Mouse (Mus musculus) heart, embryonic 13.5 days (tissue): ENCODE measurements around the gene Podxl. TPM values are rescaled to one million over a fixed set of nuclear protein-coding genes. Genes with fewer than 3 reads are reported as not detected.

Experiments
- ATAC-seq: fragments of 200-750 bp; cut with Nextera tagmentation; 2 replicates; pipeline ENCODE4 v1.8.0; 2017; ENCODE audit warnings: moderate TSS enrichment; ENCODE audit not compliant: insufficient number of reproducible peaks, low FRiP score, low TSS enrichment; ENCODE audit errors: extremely low read depth
- H3K27ac ChIP-seq: fragments of 300-500 bp; sonication (generic); replicated peaks from 2 replicates; pipeline ENCODE4 v1.5.1; 2015; ENCODE audit warnings: moderate library complexity, mild to moderate bottlenecking, inconsistent platforms
- H3K27me3 ChIP-seq: fragments of 300-500 bp; sonication (generic); replicated peaks from 2 replicates; pipeline ENCODE4 v1.6.1; 2015; ENCODE audit warnings: mild to moderate bottlenecking, inconsistent platforms
- H3K36me3 ChIP-seq: fragments of 300-500 bp; sonication (generic); 2 replicates; pipeline ENCODE4 v1.6.1; 2015; ENCODE audit warnings: mild to moderate bottlenecking, inconsistent platforms
- H3K4me1 ChIP-seq: fragments of 300-500 bp; sonication (generic); 2 replicates; pipeline ENCODE4 v1.6.1; 2015; ENCODE audit warnings: inconsistent platforms
- H3K4me2 ChIP-seq: fragments of 300-500 bp; sonication (generic); 2 replicates; pipeline ENCODE4 v1.6.1; 2015; ENCODE audit warnings: inconsistent platforms, mild to moderate bottlenecking, moderate library complexity
- H3K4me3 ChIP-seq: fragments of 300-500 bp; sonication (generic); 2 replicates; pipeline ENCODE4 v1.5.1; 2015; ENCODE audit warnings: moderate library complexity, mild to moderate bottlenecking, inconsistent platforms
- H3K9ac ChIP-seq: fragments of 300-500 bp; sonication (generic); 2 replicates; pipeline ENCODE4 v1.6.1; 2015; ENCODE audit warnings: inconsistent platforms, mild to moderate bottlenecking, moderate library complexity
- H3K9me3 ChIP-seq: fragments of 300-500 bp; sonication (generic); 2 replicates; pipeline ENCODE4 v1.6.1; 2016; ENCODE audit warnings: inconsistent platforms
- WGBS: fragments of 180-500 bp; shearing (Covaris S2); methylation state at CpG from one replicate; pipeline ENCODE4 v1.1.7; 2015; ENCODE audit warnings: mixed read lengths; 5-methylcytosine and 5-hydroxymethylcytosine counted together
- polyA plus RNA-seq: library from polyadenylated mRNA; unstranded; fragments of >200 nt; fragmentation: Nextera tagmentation; extraction: Ambion mirVana; gene quantifications from 2 replicates; pipeline ENCODE4 v1.2.1, GENCODE M21; 2015

Gene Podxl
- polyA plus RNA-seq, 1 experiment from 2014 or later: 22.2 TPM

DNA sequence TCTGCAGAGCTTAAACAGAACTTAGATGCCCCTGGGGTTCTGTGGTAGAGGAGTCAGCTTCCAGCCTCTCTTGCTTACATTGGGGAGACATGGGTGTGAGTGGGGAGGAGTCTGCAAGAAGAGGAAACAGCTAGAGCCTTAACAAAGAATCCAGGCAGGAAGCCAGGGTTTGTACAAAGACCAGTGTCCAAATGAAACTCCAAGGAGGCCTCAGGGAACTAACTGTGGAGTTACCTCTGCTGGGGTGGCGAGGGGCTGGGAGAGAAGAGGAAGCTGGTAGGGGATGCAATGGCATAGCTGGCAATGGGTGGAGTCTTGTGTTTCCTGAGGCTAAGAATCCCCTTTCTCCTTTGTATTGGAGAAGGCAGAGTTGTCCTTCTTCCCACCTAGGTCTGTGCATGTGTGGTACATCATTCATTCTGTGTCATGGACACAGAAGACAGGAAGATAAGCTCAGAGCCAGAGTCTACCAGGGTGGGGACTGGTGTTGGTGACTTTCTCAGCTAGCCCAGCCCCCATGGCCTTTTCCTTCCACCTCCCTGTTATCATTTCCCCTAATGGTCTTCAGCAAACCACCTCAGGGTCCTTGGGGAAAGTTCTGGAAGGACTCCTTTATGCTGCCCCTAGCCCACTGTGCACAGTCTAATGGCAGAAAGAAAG lies 28.9 kb upstream of the Podxl start:
- no peaks in the 10 kb centered on the region for H3K9me3 ChIP-seq
- H3K36me3 ChIP-seq: no peaks in the 10 kb centered on the region
- no peak overlapping the region for H3K9ac ChIP-seq
- no peaks in the 10 kb centered on the region for H3K27me3 ChIP-seq
- H3K27ac ChIP-seq: peak overlapping the region; percentile 68
- H3K4me2 ChIP-seq: no peak overlapping the region
- 39% methylated on average over 1 of the region's 1 CpGs for WGBS
- H3K4me1 ChIP-seq: peaks cover 48% of the 10 kb centered on the region
- ATAC-seq: no peak
- no peak overlapping the region for H3K4me3 ChIP-seq

DNA sequence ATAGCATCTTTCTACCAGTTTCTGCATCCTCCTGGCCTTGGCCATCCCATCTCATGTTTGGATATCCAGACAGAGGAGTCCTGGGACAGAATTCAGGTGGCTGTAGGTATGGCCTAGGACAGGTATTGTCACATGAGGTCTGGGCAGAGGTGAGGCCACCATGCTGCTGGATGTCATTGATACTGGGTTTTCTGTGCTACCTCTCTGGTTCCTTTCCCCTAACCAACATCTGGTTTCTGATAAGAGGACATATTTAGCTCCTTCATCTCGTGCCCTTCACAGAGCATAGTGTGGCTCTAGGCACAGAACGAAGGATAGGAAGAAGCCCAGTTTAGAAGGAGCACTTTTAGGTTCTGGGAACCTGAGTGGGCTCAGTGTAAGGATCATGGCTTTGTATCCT lies 28.3 kb upstream of the Podxl start:
- no peak for ATAC-seq
- Histone ChIP-seq H3K9me3 (no peaks in the 10 kb centered on the region), H3K4me3 (no peak overlapping the region), H3K27me3 (no peaks in the 10 kb centered on the region), H3K36me3 (no peaks in the 10 kb centered on the region), H3K4me2 (no peak overlapping the region), H3K27ac (peak overlapping the region; percentile 68), H3K4me1 (peaks cover 48% of the 10 kb centered on the region), H3K9ac (no peak overlapping the region)
- WGBS: 18% methylated on average over 2 of the region's 2 CpGs

DNA sequence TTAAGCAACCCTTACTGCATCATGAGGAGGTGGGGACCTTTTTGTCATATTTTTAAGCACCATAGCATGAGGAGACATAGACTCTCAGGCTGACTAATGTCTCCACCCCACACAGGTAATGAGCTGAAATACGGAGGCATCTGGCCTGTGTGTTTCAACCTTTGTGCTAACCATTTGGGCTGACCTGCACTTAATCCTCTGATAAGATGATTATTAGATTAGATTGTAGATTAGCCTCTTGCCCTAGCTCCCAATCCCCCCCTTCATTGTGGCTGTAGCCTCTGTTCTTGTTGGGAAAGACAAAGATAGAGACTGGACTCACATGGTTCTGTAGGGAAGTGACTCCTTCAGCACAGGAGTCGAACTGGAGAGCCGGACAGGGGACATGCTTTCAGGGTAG lies 27.9 kb upstream of the Podxl start:
- no peak overlapping the region for H3K4me3 ChIP-seq
- no peaks in the 10 kb centered on the region for H3K27me3 ChIP-seq
- 81% methylated on average over 3 of the region's 3 CpGs for WGBS
- no peaks in the 10 kb centered on the region for H3K36me3 ChIP-seq
- no peak for ATAC-seq
- H3K4me2 ChIP-seq: no peak overlapping the region
- H3K9ac ChIP-seq: no peak overlapping the region
- H3K27ac ChIP-seq: no peak overlapping the region
- H3K9me3 ChIP-seq: no peaks in the 10 kb centered on the region
- peaks cover 48% of the 10 kb centered on the region for H3K4me1 ChIP-seq

DNA sequence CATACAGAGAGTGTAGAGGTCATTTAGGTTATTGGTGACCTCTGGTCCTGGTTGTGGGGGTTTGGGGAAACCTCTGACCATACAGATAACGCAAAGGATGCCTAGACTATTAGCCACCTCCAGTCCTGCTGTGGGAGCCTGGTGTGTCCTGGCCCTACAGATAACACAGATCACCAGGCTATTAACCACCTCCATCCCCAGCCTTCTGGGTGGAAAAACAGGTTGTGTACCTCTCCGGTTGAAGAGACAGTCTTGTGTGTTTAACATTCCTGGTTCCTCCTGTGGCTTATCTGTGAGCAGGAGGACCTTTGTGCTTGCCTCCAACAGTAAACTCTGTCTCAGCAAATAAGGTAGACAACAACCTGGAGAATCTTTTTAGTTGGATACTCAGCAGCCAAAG lies 27.0 kb upstream of the Podxl start:
- Histone ChIP-seq H3K4me3 (no peak overlapping the region), H3K4me2 (no peak overlapping the region), H3K9me3 (no peaks in the 10 kb centered on the region), H3K27ac (no peak overlapping the region), H3K4me1 (peaks cover 45% of the 10 kb centered on the region), H3K27me3 (no peaks in the 10 kb centered on the region), H3K36me3 (no peaks in the 10 kb centered on the region), H3K9ac (no peak overlapping the region)
- ATAC-seq: no peak
- WGBS: 38% methylated on average over 2 of the region's 2 CpGs

DNA sequence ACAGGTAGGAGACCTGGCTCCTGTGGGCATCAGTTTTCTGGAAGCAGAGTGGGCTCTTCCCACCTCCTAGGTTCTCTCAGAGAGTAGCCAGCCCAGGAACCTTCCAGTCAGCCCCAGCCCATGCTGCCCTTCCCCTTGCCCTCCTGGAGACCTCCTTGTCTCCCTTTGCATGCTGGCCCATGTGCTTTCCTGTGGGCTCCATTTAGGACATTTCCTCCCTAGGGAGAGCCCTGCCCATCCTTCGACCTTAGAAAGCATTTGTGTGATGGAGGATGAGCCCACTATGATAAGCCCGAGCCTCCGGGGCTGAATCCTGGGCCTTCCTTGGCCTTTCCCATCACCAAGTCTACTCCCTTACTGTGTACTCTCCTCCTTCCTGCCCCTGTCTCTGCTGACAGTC lies 25.5 kb upstream of the Podxl start:
- ATAC-seq: no peak
- Histone ChIP-seq H3K27ac (no peak overlapping the region), H3K36me3 (no peaks in the 10 kb centered on the region), H3K9ac (no peak overlapping the region), H3K4me2 (no peak overlapping the region), H3K4me3 (no peak overlapping the region), H3K9me3 (no peaks in the 10 kb centered on the region), H3K4me1 (peaks cover 56% of the 10 kb centered on the region), H3K27me3 (no peaks in the 10 kb centered on the region)
- 42% methylated on average over 3 of the region's 3 CpGs for WGBS

DNA sequence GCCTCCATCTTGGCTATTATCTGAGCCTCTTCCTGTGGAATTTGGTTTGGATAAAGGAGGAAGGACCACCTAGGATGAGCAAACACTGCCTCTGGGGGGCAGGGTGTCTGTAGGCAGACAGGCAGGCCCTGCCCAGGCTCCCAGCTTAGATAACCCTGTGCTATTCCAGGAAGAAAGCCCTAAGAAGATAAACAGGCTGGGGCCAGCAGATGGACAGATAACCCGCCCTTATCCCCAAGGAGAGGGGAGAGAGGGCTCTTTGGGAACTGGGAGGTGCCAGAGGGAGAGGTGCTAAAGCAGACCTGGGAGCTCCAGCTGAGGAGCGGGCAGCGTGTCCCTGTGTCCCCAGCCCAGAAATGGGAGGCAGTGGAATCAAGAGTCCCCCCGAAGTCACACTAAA lies 23.9 kb upstream of the Podxl start:
- Histone ChIP-seq H3K4me2 (no peak overlapping the region), H3K36me3 (no peaks in the 10 kb centered on the region), H3K27me3 (no peaks in the 10 kb centered on the region), H3K9ac (0 out of 2 replicates have a peak overlapping the region, but pooled peaks have one; percentile 50), H3K9me3 (no peaks in the 10 kb centered on the region), H3K27ac (no peak overlapping the region), H3K4me3 (no peak overlapping the region), H3K4me1 (peaks cover 46% of the 10 kb centered on the region)
- WGBS: 29% methylated on average over 4 of the region's 4 CpGs
- ATAC-seq: no peak

DNA sequence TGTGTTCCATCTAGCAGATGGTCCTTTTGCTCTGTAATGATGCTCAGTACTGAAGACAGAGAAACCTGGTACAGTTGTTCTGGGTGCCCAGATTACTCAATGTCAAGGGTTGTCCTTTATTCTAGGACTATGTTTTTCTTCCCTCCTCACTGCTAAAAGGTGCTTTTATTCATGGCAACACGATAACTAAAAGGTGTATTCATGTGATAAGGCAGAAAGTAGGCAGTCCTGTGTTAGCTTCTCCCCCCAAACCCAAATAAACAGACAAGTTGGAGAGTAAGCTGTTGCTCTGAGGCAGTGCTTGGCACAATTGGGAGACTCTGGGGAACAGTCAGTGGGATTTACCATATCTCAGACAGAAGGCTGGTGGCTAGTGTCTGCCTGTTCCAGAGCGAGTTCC lies 22.3 kb upstream of the Podxl start:
- H3K36me3 ChIP-seq: no peaks in the 10 kb centered on the region
- ATAC-seq: no peak
- no peak overlapping the region for H3K9ac ChIP-seq
- no peaks in the 10 kb centered on the region for H3K27me3 ChIP-seq
- no peaks in the 10 kb centered on the region for H3K9me3 ChIP-seq
- no peak overlapping the region for H3K4me2 ChIP-seq
- H3K4me3 ChIP-seq: no peak overlapping the region
- 73% methylated on average over 2 of the region's 2 CpGs for WGBS
- H3K4me1 ChIP-seq: peaks cover 35% of the 10 kb centered on the region
- H3K27ac ChIP-seq: no peak overlapping the region

DNA sequence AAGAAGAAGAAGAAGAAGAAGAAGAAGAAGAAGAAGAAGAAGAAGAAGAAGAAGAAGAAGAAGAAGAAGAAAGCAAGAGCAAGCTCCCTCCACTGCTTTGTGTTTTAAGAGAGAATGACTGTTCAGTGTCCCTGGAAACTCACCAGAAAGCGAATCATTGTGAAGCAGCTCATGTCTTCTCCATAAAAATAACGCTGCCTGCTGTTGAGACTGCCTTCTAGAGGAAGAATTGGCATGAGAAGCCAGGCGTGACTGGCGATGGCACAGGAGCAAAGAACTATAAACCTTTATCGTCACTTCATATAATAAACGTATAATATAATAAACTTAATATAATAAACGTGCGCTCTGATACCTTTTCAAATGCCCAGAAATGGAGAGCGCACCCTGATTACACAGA lies 12.4 kb upstream of the Podxl start:
- Histone ChIP-seq H3K27me3 (no peaks in the 10 kb centered on the region), H3K9ac (no peak overlapping the region), H3K36me3 (no peaks in the 10 kb centered on the region), H3K4me1 (no peaks in the 10 kb centered on the region), H3K9me3 (0 out of 2 replicates have a peak, but pooled peaks cover 4% of the 10 kb centered on the region), H3K4me3 (no peak overlapping the region), H3K27ac (no peak overlapping the region), H3K4me2 (no peak overlapping the region)
- no peak for ATAC-seq
- 85% methylated on average over 9 of the region's 9 CpGs for WGBS

DNA sequence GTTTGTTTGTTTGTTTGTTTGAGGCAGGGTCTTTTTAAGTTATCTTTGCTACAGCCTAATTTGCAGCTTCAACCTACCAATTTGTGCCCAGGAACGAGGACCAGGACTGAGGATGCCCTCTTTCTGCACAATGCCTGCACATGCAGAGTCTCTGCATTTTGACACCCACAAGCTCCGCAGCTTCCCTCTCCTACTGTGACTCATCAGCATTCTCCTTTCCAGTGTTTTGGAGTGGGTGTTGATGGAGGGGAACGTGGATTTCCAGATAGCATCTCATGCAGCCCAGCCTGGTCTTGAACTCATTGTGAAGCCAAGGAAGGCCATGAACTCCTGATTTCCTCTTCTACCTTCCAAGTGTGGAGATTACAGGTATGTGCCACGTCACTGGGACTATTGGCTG lies 11.3 kb upstream of the Podxl start:
- no peak overlapping the region for H3K4me3 ChIP-seq
- WGBS: 31% methylated on average over 4 of the region's 4 CpGs
- no peak overlapping the region for H3K9ac ChIP-seq
- no peaks in the 10 kb centered on the region for H3K4me1 ChIP-seq
- H3K9me3 ChIP-seq: 0 out of 2 replicates have a peak, but pooled peaks cover 4% of the 10 kb centered on the region
- ATAC-seq: no peak
- H3K4me2 ChIP-seq: no peak overlapping the region
- no peak overlapping the region for H3K27ac ChIP-seq
- H3K36me3 ChIP-seq: no peaks in the 10 kb centered on the region
- H3K27me3 ChIP-seq: no peaks in the 10 kb centered on the region

DNA sequence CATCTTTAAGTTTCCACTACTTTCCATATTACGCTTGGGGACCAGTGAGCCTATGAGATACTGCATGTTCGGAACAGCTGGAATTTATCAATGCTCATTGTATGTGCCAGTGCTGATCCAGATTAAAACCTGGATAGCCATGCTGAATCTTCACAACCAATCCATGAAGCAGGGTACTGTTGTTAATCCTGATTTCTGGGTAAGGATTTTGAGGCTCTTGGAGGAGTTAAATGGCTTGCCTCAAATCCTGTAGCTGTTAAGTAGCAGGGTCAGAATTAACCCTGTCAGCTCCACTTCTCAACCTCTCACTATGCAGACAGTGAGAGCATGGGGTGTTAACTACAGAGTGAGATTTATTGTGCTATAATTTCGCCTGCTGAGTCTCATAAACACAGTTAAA lies 7.7 kb upstream of the Podxl start:
- no peak for ATAC-seq
- no peaks in the 10 kb centered on the region for H3K9me3 ChIP-seq
- H3K36me3 ChIP-seq: no peaks in the 10 kb centered on the region
- peaks cover 10% of the 10 kb centered on the region; the same call in 1 of the 2 replicates for H3K27me3 ChIP-seq
- no peak overlapping the region for H3K4me3 ChIP-seq
- no peak overlapping the region for H3K4me2 ChIP-seq
- H3K4me1 ChIP-seq: peaks cover 7% of the 10 kb centered on the region; the same call in 1 of the 2 replicates
- WGBS: 67% methylated on average over 3 of the region's 3 CpGs
- no peak overlapping the region for H3K9ac ChIP-seq
- no peak overlapping the region for H3K27ac ChIP-seq

DNA sequence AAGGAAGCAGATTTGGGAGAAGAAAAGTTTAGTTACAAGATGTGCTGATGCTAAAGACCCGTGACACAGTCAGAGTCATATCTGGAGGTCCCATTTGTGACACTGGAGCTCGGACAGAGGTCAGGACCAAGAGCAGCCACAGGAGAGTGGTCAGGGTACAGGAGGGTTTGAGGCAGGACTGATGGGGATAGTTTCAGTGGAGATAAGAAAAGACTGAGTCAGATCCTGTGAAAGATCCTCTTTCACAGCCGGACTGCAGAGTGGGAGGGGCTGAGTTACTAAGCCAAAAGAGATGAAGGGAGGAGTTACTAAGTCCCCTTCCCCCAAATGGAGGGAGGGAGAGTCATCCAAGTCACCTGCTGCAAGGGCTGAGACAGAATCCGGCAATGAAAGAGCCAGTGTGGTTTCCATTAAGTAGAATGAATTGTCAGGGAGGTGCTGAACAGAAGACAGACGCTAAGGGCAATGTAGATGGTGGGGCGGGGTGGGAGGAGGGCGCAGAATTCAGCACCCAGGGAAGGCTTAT lies 4.4 kb upstream of the Podxl start:
- Histone ChIP-seq H3K36me3 (no peaks in the 10 kb centered on the region), H3K27me3 (peaks cover 16% of the 10 kb centered on the region; the same call in 1 of the 2 replicates), H3K27ac (no peak overlapping the region), H3K4me3 (no peak overlapping the region), H3K9ac (no peak overlapping the region), H3K4me1 (peaks cover 23% of the 10 kb centered on the region), H3K4me2 (no peak overlapping the region), H3K9me3 (no peaks in the 10 kb centered on the region)
- no peak for ATAC-seq
- WGBS: 36% methylated on average over 7 of the region's 7 CpGs

DNA sequence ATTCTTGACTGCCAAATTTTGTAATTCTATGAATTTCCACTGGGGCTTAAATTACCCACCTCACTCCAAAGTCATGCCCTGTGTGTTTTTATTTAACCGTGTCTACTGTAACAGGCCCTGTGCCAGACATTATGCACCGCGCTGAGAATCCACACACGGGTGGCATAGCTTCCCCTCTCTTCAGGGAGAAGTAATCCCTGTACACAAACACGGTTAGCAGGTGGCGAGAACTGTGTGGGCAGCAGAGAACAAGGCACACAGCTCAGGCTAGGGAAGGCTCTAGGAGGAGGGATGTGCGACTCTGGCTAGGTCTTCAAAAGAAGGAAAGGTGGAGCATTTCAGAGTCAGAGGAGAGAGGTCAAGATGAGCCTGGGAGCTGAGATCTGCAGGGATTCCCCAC lies 3.4 kb upstream of the Podxl start:
- 44% methylated on average over 7 of the region's 7 CpGs for WGBS
- H3K4me3 ChIP-seq: no peak overlapping the region
- no peak overlapping the region for H3K4me2 ChIP-seq

More for the DNA sequence above, 3.4 kb upstream of the Podxl start:
- H3K9me3 ChIP-seq: no peaks in the 10 kb centered on the region
- ATAC-seq: no peak
- no peak overlapping the region for H3K27ac ChIP-seq
- H3K27me3 ChIP-seq: peaks cover 22% of the 10 kb centered on the region; the same call in 1 of the 2 replicates
- H3K36me3 ChIP-seq: no peaks in the 10 kb centered on the region
- no peak overlapping the region for H3K9ac ChIP-seq
- H3K4me1 ChIP-seq: peaks cover 32% of the 10 kb centered on the region
